Mouse (Mus musculus) B cell, adult (primary cell): ENCODE measurements around the gene Pdyn. TPM values are rescaled to one million over a fixed set of nuclear protein-coding genes. Genes with fewer than 3 reads are reported as not detected.

Experiments used
- total RNA-seq: library from RNA; stranded (reverse); gene quantifications from 4 replicates; pipeline ENCODE4 v1.2.4, GENCODE M21; 2023; ENCODE audit not compliant: inconsistent age

Pdyn gene
- total RNA-seq: not detected in 4 replicates

DNA sequence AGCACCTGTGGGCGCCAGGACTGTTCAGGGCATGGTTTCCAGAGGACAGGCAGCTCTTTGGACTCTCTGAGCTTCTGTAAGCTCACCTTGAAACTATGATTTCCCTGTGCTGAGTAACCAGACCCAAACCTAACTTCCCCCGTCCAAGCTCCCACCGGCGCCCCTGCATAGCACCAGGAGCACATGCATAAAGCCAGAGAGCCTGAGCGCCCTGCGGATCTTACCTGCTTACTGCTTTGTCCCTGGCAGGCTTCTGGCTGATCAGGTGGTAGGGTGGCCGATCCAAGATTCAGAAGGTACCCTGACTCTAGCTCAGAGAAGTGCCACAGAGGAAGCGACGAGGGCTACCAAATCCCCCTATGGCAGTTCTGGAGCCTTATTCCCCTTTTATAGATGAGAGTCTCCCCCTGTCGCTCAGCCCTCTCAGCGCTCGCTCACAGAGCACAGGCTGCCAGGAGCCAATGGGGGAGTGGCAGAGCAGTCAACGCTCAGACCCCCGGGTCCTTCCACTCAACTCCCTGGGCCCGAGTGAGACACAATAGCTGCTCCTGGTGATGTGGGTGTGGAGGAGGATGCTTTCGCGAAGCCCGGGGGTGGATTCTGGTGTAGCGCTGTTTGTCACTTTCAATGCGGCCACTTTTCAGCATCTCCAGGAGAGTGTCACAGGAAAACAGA lies at the start of gene Pdyn:
Gene Pdyn (minus strand): TSS at position 361 of the 675 bp plus-strand sequence.

Other genes starting within 250 kb of the Pdyn start
- gene F830045P16Rik, start 163.2 kb downstream of the Pdyn start, total RNA-seq: not detected in 4 replicates
- 9.7 to 15.2 TPM (median 12.4 TPM) in 4 replicates for gene Sirpa, start 107.0 kb downstream of the Pdyn start, total RNA-seq
- 17.3 to 19.4 TPM (median 18.3 TPM) in 4 replicates for gene Stk35, start 100.7 kb upstream of the Pdyn start, total RNA-seq